Mouse (Mus musculus) heart, embryonic 11.5 days (tissue): ENCODE measurements around the gene Slamf9. TPM values are rescaled to one million over a fixed set of nuclear protein-coding genes. Genes with fewer than 3 reads are reported as not detected.

Experiments
- polyA plus RNA-seq: library from polyadenylated mRNA; unstranded; fragments of >200 nt; fragmentation: Nextera tagmentation; extraction: Ambion mirVana; gene quantifications from 2 replicates; pipeline ENCODE4 v1.2.1, GENCODE M21; 2014

The Slamf9 gene
- polyA plus RNA-seq, 1 experiment from 2014 or later: 1.2 TPM

Other genes with a start within 250 kb of the Slamf9 start
- 0.31 and 0.35 TPM in 2 replicates for gene Atp1a4, start 216.9 kb upstream of the Slamf9 start, polyA plus RNA-seq
- gene Igsf8, start 213.7 kb upstream of the Slamf9 start, polyA plus RNA-seq: 22.8 and 24.0 TPM in 2 replicates
- 4.7 and 7.0 TPM in 2 replicates for gene Atp1a2, start 177.3 kb upstream of the Slamf9 start, polyA plus RNA-seq
- 0.59 and 0.77 TPM in 2 replicates for gene Kcnj9, start 146.0 kb upstream of the Slamf9 start, polyA plus RNA-seq
- gene Kcnj10, start 134.1 kb upstream of the Slamf9 start, polyA plus RNA-seq: 0.09 TPM in 1 of 2 replicates, not detected in the other
- 8.8 and 9.8 TPM in 2 replicates for gene Pigm, start 98.8 kb upstream of the Slamf9 start, polyA plus RNA-seq
- 9.3 and 12.0 TPM in 2 replicates for gene Igsf9, start 6.4 kb downstream of the Slamf9 start, polyA plus RNA-seq
- 248 and 295 TPM in 2 replicates for gene Tagln2, start 24.7 kb downstream of the Slamf9 start, polyA plus RNA-seq
- gene Cfap45, start 45.4 kb downstream of the Slamf9 start, polyA plus RNA-seq: 2.6 and 2.7 TPM in 2 replicates
- 0.28 TPM in 1 of 2 replicates, not detected in the other for gene Vsig8, start 80.6 kb downstream of the Slamf9 start, polyA plus RNA-seq
- gene Slamf8, start 115.2 kb downstream of the Slamf9 start, polyA plus RNA-seq: not detected in 2 replicates
- not detected in 2 replicates for gene Fcrl6, start 127.2 kb downstream of the Slamf9 start, polyA plus RNA-seq
- 11.8 and 14.5 TPM in 2 replicates for gene Dusp23, start 157.6 kb downstream of the Slamf9 start, polyA plus RNA-seq
- gene Crp, start 222.7 kb downstream of the Slamf9 start, polyA plus RNA-seq: 0.11 TPM in 1 of 2 replicates, not detected in the other